Mouse (Mus musculus): ENCODE results near the gene Ccdc77. TPM values are rescaled to one million over a fixed set of nuclear protein-coding genes. Genes with fewer than 3 reads are reported as not detected.
"Not testable (repeated sequence)": the region's sequence is repeated elsewhere in the genome, so short reads cannot be mapped to it uniquely, and the experiment has no call there.

The Ccdc77 gene
- total RNA-seq, 1 experiment from 2014 or later = 49.3 TPM

GRCm38 (mm10) chr6:120320369-120320768 lies 43.8 kb downstream of the Ccdc77 start:
- no peak for ATAC-seq (replicated peaks in 1 of 2; ENCODE audit: insufficient read depth in 1 of 2, low FRiP score in 2 of 2, low TSS enrichment in 1 of 2, low read depth in 1 of 2, poor library complexity in 2 of 2, severe bottlenecking in 2 of 2)

GRCm38 (mm10) chr6:120319129-120319528 lies 45.0 kb downstream of the Ccdc77 start:
- ATAC-seq (replicated peaks in 1 of 2; ENCODE audit: insufficient read depth in 1 of 2, low FRiP score in 2 of 2, low TSS enrichment in 1 of 2, low read depth in 1 of 2, poor library complexity in 2 of 2, severe bottlenecking in 2 of 2) = no peak

- ATAC-seq (replicated peaks in 1 of 2; ENCODE audit: insufficient read depth in 1 of 2, low FRiP score in 2 of 2, low TSS enrichment in 1 of 2, low read depth in 1 of 2, poor library complexity in 2 of 2, severe bottlenecking in 2 of 2) = no peak
Observed at GRCm38 (mm10) chr6:120318303-120318940, 45.8 kb downstream of the Ccdc77 start.

GRCm38 (mm10) chr6:120312443-120312842 lies 51.7 kb downstream of the Ccdc77 start:
- peak; percentile 71 to 72 for ATAC-seq (replicated peaks in 1 of 2; ENCODE audit: insufficient read depth in 1 of 2, low FRiP score in 2 of 2, low TSS enrichment in 1 of 2, low read depth in 1 of 2, poor library complexity in 2 of 2, severe bottlenecking in 2 of 2)

- no peak for ATAC-seq (replicated peaks in 1 of 2; ENCODE audit: insufficient read depth in 1 of 2, low FRiP score in 2 of 2, low TSS enrichment in 1 of 2, low read depth in 1 of 2, poor library complexity in 2 of 2, severe bottlenecking in 2 of 2)
Observed at GRCm38 (mm10) chr6:120309787-120310186, 54.4 kb downstream of the Ccdc77 start.

- ATAC-seq (replicated peaks in 1 of 2; ENCODE audit: insufficient read depth in 1 of 2, low FRiP score in 2 of 2, low TSS enrichment in 1 of 2, low read depth in 1 of 2, poor library complexity in 2 of 2, severe bottlenecking in 2 of 2) = no peak
Observed at GRCm38 (mm10) chr6:120309338-120309737, 54.8 kb downstream of the Ccdc77 start.

GRCm38 (mm10) chr6:120306859-120307594 lies 57.1 kb downstream of the Ccdc77 start:
- ATAC-seq (replicated peaks in 1 of 2; ENCODE audit: insufficient read depth in 1 of 2, low FRiP score in 2 of 2, low TSS enrichment in 1 of 2, low read depth in 1 of 2, poor library complexity in 2 of 2, severe bottlenecking in 2 of 2) = no peak

GRCm38 (mm10) chr6:120302755-120303316 lies 61.3 kb downstream of the Ccdc77 start:
- no peak for ATAC-seq (replicated peaks in 1 of 2; ENCODE audit: insufficient read depth in 1 of 2, low FRiP score in 2 of 2, low TSS enrichment in 1 of 2, low read depth in 1 of 2, poor library complexity in 2 of 2, severe bottlenecking in 2 of 2)

- peak; percentile 68 to 80; a peak in 3 of 4 replicates for ATAC-seq (replicated peaks in 1 of 2; ENCODE audit: insufficient read depth in 1 of 2, low FRiP score in 2 of 2, low TSS enrichment in 1 of 2, low read depth in 1 of 2, poor library complexity in 2 of 2, severe bottlenecking in 2 of 2)
Observed at GRCm38 (mm10) chr6:120301137-120301536, 63.0 kb downstream of the Ccdc77 start.

GRCm38 (mm10) chr6:120296589-120296988 lies 67.6 kb downstream of the Ccdc77 start:
- not testable (repeated sequence) for ATAC-seq (replicated peaks in 1 of 2; ENCODE audit: insufficient read depth in 1 of 2, low FRiP score in 2 of 2, low TSS enrichment in 1 of 2, low read depth in 1 of 2, poor library complexity in 2 of 2, severe bottlenecking in 2 of 2)

GRCm38 (mm10) chr6:120294785-120295133 lies 69.4 kb downstream of the Ccdc77 start:
- ATAC-seq (replicated peaks in 1 of 2; ENCODE audit: insufficient read depth in 1 of 2, low FRiP score in 2 of 2, low TSS enrichment in 1 of 2, low read depth in 1 of 2, poor library complexity in 2 of 2, severe bottlenecking in 2 of 2) = no peak

- peak; percentile 12 to 49; a peak in 3 of 4 replicates for ATAC-seq (replicated peaks in 1 of 2; ENCODE audit: insufficient read depth in 1 of 2, low FRiP score in 2 of 2, low TSS enrichment in 1 of 2, low read depth in 1 of 2, poor library complexity in 2 of 2, severe bottlenecking in 2 of 2)
Observed at GRCm38 (mm10) chr6:120294056-120294784, 70.0 kb downstream of the Ccdc77 start, which contains the start of the genes D330020A13Rik and B4galnt3. TSS of gene D330020A13Rik (plus strand) at chr6:120294364. TSS of gene B4galnt3 (minus strand) at chr6:120294559.

- no peak for ATAC-seq (replicated peaks in 1 of 2; ENCODE audit: insufficient read depth in 1 of 2, low FRiP score in 2 of 2, low TSS enrichment in 1 of 2, low read depth in 1 of 2, poor library complexity in 2 of 2, severe bottlenecking in 2 of 2)
Observed at GRCm38 (mm10) chr6:120291396-120292009, 72.7 kb downstream of the Ccdc77 start.

GRCm38 (mm10) chr6:120289430-120289829 lies 74.7 kb downstream of the Ccdc77 start:
- no peak for ATAC-seq (replicated peaks in 1 of 2; ENCODE audit: insufficient read depth in 1 of 2, low FRiP score in 2 of 2, low TSS enrichment in 1 of 2, low read depth in 1 of 2, poor library complexity in 2 of 2, severe bottlenecking in 2 of 2)

GRCm38 (mm10) chr6:120288541-120288940 lies 75.6 kb downstream of the Ccdc77 start:
- ATAC-seq (replicated peaks in 1 of 2; ENCODE audit: insufficient read depth in 1 of 2, low FRiP score in 2 of 2, low TSS enrichment in 1 of 2, low read depth in 1 of 2, poor library complexity in 2 of 2, severe bottlenecking in 2 of 2) = no peak

GRCm38 (mm10) chr6:120287279-120287678 lies 76.9 kb downstream of the Ccdc77 start:
- no peak for ATAC-seq (replicated peaks in 1 of 2; ENCODE audit: insufficient read depth in 1 of 2, low FRiP score in 2 of 2, low TSS enrichment in 1 of 2, low read depth in 1 of 2, poor library complexity in 2 of 2, severe bottlenecking in 2 of 2)

GRCm38 (mm10) chr6:120276874-120277449 lies 87.2 kb downstream of the Ccdc77 start:
- ATAC-seq (replicated peaks in 1 of 2; ENCODE audit: insufficient read depth in 1 of 2, low FRiP score in 2 of 2, low TSS enrichment in 1 of 2, low read depth in 1 of 2, poor library complexity in 2 of 2, severe bottlenecking in 2 of 2) = no peak

Measured in hematopoietic stem cell, adult 5-6 weeks (primary cell).